Mouse (Mus musculus) forebrain, embryonic 11.5 days (tissue): ENCODE results near the gene Cyfip2. TPM values are rescaled to one million over a fixed set of nuclear protein-coding genes. Genes with fewer than 3 reads are reported as not detected.

Experiments used
- ATAC-seq: fragments of 200-750 bp; cut with Nextera tagmentation; replicated peaks from 2 replicates; pipeline ENCODE4 v1.8.0; 2017; ENCODE audit warnings: moderate TSS enrichment; ENCODE audit not compliant: low FRiP score
- DNase-seq: peaks from one replicate; pipeline ENCODE4 v3.0.0-alpha.2; 2017; ENCODE audit warnings: low spot score
- H3K27ac ChIP-seq: fragments of 300-500 bp; sonication (generic); 2 replicates; pipeline ENCODE4 v1.5.1; 2014; ENCODE audit warnings: low read depth, low read length
- H3K27me3 ChIP-seq: fragments of 300-500 bp; sonication (generic); 2 replicates; pipeline ENCODE4 v1.6.1; 2014; ENCODE audit warnings: mild to moderate bottlenecking, low read length, mixed read lengths; ENCODE audit not compliant: control insufficient read depth, insufficient read depth
- H3K36me3 ChIP-seq: fragments of 300-500 bp; sonication (generic); 2 replicates; pipeline ENCODE4 v1.6.1; 2014; ENCODE audit warnings: mild to moderate bottlenecking, low read length, moderate library complexity, mixed read lengths; ENCODE audit not compliant: control insufficient read depth, insufficient read depth
- H3K4me1 ChIP-seq: fragments of 300-500 bp; sonication (generic); replicated peaks from 2 replicates; pipeline ENCODE4 v1.6.1; 2014; ENCODE audit warnings: low read length, mixed read lengths; ENCODE audit not compliant: control insufficient read depth, insufficient read depth
- H3K4me2 ChIP-seq: fragments of 300-500 bp; sonication (generic); 2 replicates; pipeline ENCODE4 v1.6.1; 2014; ENCODE audit warnings: low read depth, mild to moderate bottlenecking, low read length, moderate library complexity, mixed read lengths; ENCODE audit not compliant: severe bottlenecking
- H3K4me3 ChIP-seq: fragments of 300-500 bp; sonication (generic); 2 replicates; pipeline ENCODE4 v1.5.1; 2014; ENCODE audit warnings: low read depth, low read length
- H3K9ac ChIP-seq: fragments of 300-500 bp; sonication (generic); 2 replicates; pipeline ENCODE4 v1.6.1; 2014; ENCODE audit warnings: low read length
- H3K9me3 ChIP-seq: fragments of 300-500 bp; sonication (generic); 2 replicates; pipeline ENCODE4 v1.6.1; 2016; ENCODE audit warnings: low read length, mixed read lengths; ENCODE audit not compliant: control insufficient read depth
- WGBS: fragments of 180-500 bp; shearing (Covaris S2); extraction: QIAGEN DNeasy Blood & Tissue Kit; methylation state at CpG from one replicate; pipeline ENCODE4 v1.1.7; 2014; 5-methylcytosine and 5-hydroxymethylcytosine counted together
- microRNA-seq: library from miRNA; unstranded; fragments of <30 nt; microRNA quantifications from one replicate; pipeline ENCODE4, GENCODE M21; 2016; ENCODE audit not compliant: insufficient number of aligned reads
- polyA plus RNA-seq: library from polyadenylated mRNA; unstranded; fragments of >200 nt; fragmentation: Nextera tagmentation; extraction: Ambion mirVana; gene quantifications from 2 replicates; pipeline ENCODE4 v1.2.1, GENCODE M21; 2014

The Cyfip2 gene
- polyA plus RNA-seq, 1 experiment from 2014 or later, result 50.9 TPM

DNA sequence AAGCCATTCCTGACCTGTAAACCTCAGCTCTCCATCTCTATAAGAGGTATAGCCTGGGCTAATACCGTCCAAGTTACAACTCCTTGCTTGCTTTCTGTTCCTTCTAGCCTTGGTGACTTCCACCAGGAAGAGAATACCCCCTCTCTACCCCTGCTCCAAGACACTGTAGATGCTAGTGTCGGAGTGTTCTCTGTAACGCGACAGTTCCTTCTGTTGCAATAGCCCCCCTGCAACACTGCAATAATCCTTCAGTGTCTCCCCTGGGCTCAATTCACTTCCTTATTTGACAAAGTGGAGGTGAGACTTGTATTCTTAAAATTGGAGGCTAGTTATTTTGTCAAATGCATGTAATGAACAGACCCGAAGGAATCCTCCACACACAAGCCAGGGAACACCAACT lies 166.0 kb downstream of the Cyfip2 start:
- no peak for ATAC-seq
- Histone ChIP-seq H3K27ac (no peak overlapping the region), H3K36me3 (no peaks in the 10 kb centered on the region), H3K9ac (no peak overlapping the region), H3K4me2 (no peak overlapping the region), H3K27me3 (no peaks in the 10 kb centered on the region), H3K4me1 (no peaks in the 10 kb centered on the region), H3K4me3 (no peak overlapping the region), H3K9me3 (no peaks in the 10 kb centered on the region)
- 96% methylated on average over 5 of the region's 5 CpGs for WGBS
- no peak for DNase-seq

GRCm38 (mm10) chr11:46145163-46145875 lies 167.3 kb downstream of the Cyfip2 start:
- DNase-seq, result no peak
- no peaks in the 10 kb centered on the region for H3K9me3 ChIP-seq
- no peak overlapping the region for H3K4me3 ChIP-seq
- H3K9ac ChIP-seq, result no peak overlapping the region
- no peaks in the 10 kb centered on the region for H3K36me3 ChIP-seq
- 86% methylated on average over 11 of the region's 11 CpGs for WGBS
- H3K4me1 ChIP-seq, result no peaks in the 10 kb centered on the region
- H3K4me2 ChIP-seq, result no peak overlapping the region
- no peaks in the 10 kb centered on the region for H3K27me3 ChIP-seq
- H3K27ac ChIP-seq, result no peak overlapping the region
- ATAC-seq, result no peak

Small RNA genes lying within 50 kb of the gene (microRNA-seq; reads per million reads assigned to microRNA genes)
- gene Mir7239, result not detected

Other genes starting within 250 kb of the Cyfip2 start
- 1.4 and 1.6 TPM in 2 replicates for gene Nipal4, start 146.4 kb downstream of the Cyfip2 start, polyA plus RNA-seq
- gene Fndc9, start 77.3 kb downstream of the Cyfip2 start, polyA plus RNA-seq, result 0.65 and 1.5 TPM in 2 replicates
- 0.09 TPM in 1 of 2 replicates, not detected in the other for gene Itk, start 76.7 kb upstream of the Cyfip2 start, polyA plus RNA-seq
- gene Fam71b, start 83.7 kb upstream of the Cyfip2 start, polyA plus RNA-seq, result not detected in 2 replicates
- gene Med7, start 124.1 kb upstream of the Cyfip2 start, polyA plus RNA-seq, result 99.3 and 112 TPM in 2 replicates
- 0.13 and 0.19 TPM in 2 replicates for gene Havcr2, start 142.1 kb upstream of the Cyfip2 start, polyA plus RNA-seq
- not detected in 2 replicates for gene Gm12169, start 211.4 kb upstream of the Cyfip2 start, polyA plus RNA-seq